Mouse (Mus musculus) heart, adult 8-10 months (tissue): Measurements from ENCODE around the gene Plcxd2. TPM values are rescaled to one million over a fixed set of nuclear protein-coding genes. Genes with fewer than 3 reads are reported as not detected.

Source experiments
- DNase-seq: peaks from one replicate; pipeline ENCODE4 v3.0.0; 2022; ENCODE audit warnings: low spot score
- total RNA-seq, 4 experiments: library from RNA; stranded (reverse); gene quantifications; 2 replicates each; pipeline ENCODE4 v1.2.4; 2022

The Plcxd2 gene
- total RNA-seq, 4 experiments from 2014 or later, result 0.09 to 0.22 (median 0.12) TPM

- DNase-seq, result no peak
These were observed 23.8 kb downstream of the Plcxd2 start for GRCm38 (mm10) chr16:45986236-45986635.

DNA sequence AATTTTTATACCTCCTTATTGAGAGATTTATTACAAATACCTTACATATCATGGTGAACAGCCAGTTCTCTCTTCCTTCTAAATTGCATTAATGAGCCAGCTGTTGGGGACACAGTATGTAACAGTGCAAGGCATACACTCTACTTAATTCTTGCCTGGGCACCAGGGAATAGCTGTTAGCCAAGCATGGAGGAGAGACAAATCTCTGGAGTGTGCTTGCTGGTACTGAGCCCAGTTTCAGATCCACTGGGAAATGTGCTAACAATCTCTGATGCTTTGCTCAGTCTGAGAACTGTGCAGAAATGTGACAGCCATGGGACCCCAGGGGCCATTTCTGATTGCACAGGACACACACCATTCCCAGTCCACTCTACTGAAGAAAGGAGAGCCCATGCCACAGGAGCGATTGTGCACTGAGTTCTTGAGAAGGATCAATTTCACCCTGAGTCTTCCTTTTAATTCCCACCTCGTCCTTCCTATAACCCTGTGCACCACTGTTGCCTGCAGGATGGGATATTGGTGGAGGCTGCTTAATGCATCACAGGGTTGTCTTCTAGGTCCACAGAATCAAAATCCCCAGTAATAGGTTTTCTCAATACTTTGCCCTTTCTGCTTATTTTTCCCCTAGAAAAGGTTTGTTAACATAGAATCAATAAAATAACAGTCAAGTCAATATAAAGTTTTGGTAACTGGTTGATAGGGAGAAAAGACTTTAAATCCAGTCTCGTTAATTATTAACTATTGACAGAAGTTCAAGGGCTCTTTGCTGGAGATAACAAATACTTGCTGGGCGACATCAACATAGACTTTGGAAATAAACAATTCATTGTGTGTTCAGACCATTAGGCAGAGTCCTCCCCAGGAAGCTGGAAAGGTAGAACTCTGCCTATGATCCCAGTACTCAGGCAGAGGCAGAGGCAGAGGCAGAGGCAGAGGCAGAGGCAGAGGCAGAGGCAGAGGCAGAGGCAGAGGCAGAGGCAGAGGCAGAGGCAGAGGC is 25.1 kb downstream of the Plcxd2 start:
- DNase-seq, result no peak

DNA sequence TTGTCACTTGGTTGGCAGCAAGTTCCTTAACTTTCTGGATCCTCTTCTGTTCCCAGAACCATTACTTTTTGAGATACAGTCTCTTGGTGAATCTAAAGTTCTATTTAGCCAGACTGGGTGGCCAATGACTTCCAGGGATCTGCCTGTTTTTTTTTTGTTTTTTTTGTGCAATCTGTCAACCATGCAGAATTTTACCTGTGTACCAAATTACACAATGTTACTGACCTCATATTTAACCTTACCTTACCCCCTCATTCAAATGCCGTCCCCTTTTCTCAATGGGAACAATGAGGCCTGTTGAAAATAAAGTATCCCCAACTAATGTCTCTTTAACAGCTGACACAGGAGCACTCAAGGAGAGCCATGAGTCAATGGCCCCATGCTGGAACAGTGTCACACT is 33.8 kb downstream of the Plcxd2 start:
- no peak for DNase-seq

DNA sequence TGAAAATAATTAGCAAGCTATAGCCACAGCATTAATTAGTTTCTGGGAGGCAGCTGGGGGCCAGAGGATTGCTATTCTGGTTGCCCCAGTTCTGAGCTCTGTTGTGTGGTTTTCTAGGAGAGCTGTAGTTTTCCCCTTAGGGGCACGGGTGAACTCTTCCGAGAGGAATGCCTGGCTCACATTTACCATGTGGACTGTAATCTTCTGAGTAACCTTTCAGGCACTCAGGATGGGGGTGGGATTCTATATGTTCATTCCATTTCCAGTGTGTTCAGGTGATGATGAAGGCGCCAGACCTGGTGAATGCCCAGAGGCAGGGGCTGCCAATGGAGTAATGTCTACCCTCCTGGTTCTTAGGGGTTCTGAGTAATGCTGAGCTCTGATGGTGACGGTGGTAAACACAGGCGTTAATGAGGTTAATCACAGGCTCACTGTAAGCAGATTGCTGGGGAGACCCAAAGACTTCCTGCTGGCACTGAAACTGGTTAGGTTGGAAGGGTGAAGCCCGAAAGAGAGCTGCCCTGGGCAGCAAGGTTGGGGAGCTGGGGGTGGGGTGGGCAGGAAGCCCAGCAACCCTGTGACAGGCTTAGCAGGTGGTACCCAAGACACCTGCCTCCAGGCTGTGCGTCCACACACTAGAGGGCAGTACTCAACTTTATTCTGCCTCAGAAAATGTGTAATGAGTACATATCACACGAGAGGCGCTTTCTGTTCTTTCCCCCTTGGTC is 35.9 kb downstream of the Plcxd2 start:
- DNase-seq, result no peak

GRCm38 (mm10) chr16:45970187-45970586 is 39.8 kb downstream of the Plcxd2 start:
- no peak for DNase-seq

- DNase-seq, result no peak
These were observed 41.3 kb downstream of the Plcxd2 start for GRCm38 (mm10) chr16:45968716-45969115.

- peak; percentile 82 for DNase-seq
These were observed 42.5 kb downstream of the Plcxd2 start for GRCm38 (mm10) chr16:45967471-45967870.

GRCm38 (mm10) chr16:45966604-45967003 is 43.4 kb downstream of the Plcxd2 start:
- DNase-seq, result no peak

DNA sequence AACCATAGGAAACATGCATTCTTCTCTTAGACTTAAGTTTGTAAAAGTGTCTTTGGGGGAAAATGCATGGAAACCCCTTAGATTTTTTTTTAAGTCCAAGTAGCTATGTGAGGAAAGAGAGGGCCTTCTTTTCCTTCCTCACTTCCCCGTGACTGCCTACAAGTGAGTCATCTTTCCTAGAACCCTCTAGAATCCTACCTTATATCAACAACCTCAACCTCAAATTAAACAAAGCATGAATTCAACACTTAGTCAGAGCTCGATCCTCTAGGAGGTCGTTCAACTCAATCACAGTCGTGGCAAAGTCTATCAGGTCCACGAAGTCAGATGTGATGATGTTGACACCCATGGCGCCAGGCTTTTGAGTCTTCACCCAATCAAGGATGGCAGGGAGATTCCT is 45.2 kb downstream of the Plcxd2 start:
- DNase-seq, result no peak

GRCm38 (mm10) chr16:45963837-45964236 is 46.2 kb downstream of the Plcxd2 start:
- DNase-seq, result no peak

DNA sequence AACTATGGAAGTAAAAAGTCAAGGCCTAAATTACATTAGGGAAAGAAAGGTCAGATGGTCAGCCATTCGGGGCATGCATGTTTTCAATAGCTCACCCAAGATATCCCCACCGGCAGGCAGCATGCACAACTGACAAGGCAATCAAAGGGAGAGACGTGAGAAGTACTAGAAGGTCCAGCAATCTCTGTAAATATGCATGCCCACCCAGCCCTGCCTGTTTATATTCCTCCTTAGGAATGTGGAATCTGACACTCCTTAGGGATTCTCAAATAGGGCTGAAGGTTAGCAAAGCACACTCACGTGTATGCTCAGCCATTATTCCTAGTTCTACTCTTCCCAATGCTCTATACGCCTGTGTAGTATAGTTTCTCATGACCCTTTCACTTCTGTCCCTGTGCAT is 46.9 kb downstream of the Plcxd2 start:
- DNase-seq, result no peak

DNA sequence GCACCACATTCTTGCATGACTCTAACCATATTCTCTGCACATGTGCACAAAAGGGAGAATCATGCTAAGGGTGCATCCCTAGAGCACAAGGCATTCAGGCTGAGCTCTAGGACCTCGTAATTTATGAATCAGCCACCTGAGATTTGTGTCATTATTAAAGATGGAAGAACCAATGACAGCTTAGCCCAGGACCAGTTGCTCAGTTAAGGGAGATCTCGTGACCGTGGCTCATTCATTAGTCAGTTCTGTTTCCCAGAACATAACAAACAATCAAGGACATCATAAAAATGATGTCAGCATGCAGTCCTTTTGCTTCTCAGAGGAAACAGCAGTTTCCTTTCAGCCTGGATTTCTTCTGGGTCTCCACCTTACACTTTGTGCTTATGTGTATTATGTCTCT is 49.0 kb downstream of the Plcxd2 start:
- no peak for DNase-seq

DNA sequence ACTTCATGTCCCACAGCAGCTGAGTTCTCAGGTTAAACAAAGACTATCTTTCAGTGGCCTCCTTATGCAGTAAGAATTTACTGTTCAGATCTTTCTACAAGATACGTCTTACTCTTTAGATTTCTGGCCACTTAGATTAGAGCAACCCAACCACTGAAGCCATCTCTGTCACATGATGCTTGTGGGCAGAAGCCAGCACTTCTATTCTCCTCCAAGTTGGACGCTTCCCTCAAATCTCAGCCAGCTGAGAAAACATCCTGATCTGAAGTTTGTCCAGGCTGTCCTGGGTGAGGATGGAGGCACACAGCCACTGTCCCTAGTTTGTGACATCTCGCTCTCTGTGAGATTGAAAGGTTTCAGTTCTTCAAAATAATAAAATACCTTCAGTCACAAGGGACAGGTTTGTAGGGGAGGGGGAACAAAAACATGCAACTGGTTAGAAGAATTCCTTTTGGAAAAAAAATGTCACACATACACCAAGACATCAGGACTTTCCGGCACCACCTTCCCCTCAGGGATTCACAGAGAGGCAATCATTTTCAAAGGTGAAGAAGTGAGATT is 53.5 kb downstream of the Plcxd2 start:
- no peak for DNase-seq

- no peak for DNase-seq
These were observed 56.6 kb downstream of the Plcxd2 start, which contains the start of gene Phldb2 for GRCm38 (mm10) chr16:45953394-45953793. Gene Phldb2, minus strand, starts transcription at chr16:45953598.

- DNase-seq, result no peak
These were observed 57.5 kb downstream of the Plcxd2 start for GRCm38 (mm10) chr16:45952501-45952900.

DNA sequence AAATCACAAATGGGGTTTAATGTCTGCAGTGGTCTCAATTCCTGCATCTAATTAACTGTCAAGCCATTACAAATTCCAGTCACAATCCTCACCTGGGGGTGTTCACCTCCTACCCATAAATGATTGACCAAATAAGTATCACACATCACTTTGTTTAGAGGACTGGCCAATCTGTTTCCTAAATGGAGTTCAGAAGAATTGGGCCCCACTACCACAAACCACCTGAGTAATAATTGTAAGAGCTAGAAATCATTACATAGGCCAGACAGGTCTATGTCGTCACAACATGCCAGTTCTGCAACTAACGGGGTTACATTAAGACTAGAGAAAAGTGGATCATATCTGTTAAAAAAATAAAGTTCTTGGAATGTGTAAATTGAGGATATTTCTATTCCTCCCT is 58.0 kb downstream of the Plcxd2 start:
- no peak for DNase-seq

GRCm38 (mm10) chr16:45946335-45946734 is 63.7 kb downstream of the Plcxd2 start:
- DNase-seq, result no peak

- DNase-seq, result no peak
These were observed 64.4 kb downstream of the Plcxd2 start for GRCm38 (mm10) chr16:45945649-45946048.

GRCm38 (mm10) chr16:45945174-45945631 is 64.8 kb downstream of the Plcxd2 start:
- no peak for DNase-seq

GRCm38 (mm10) chr16:45942169-45942891 is 67.7 kb downstream of the Plcxd2 start:
- no peak for DNase-seq

- DNase-seq, result no peak
These were observed 69.3 kb downstream of the Plcxd2 start for GRCm38 (mm10) chr16:45940701-45941100.
